In genomic region chr3:121953433-121954161, GRCm38 (mm10) we compare ENCODE assay signal across 7 mouse cellular contexts. TPM values are rescaled to one million over a fixed set of nuclear protein-coding genes. Genes with fewer than 3 reads are reported as not detected.
A peak's percentile ranks its signal among the peaks of the same experiment; 100 is the strongest.
DNase-seq lines count a peak whose midpoint lies in the region; ATAC-seq lines count a peak whose summit lies in the region.

No protein-coding gene starts in this region.

- H3K36me3 ChIP-seq in heart, embryonic 11.5 days (ENCODE audit: control insufficient read depth, insufficient read depth, low read length), result peaks cover 6% of the 10 kb centered on the region; the same call in 1 of the 2 replicates
- H3K36me3 ChIP-seq in kidney, embryonic 14.5 days (ENCODE audit: control insufficient read depth, insufficient read depth, low read length), result no peaks in the 10 kb centered on the region
- H3K36me3 ChIP-seq in stomach, embryonic 14.5 days (ENCODE audit: control insufficient read depth, insufficient read depth, low read length), result no peaks in the 10 kb centered on the region

- no peaks in the 10 kb centered on the region for H3K9me3 ChIP-seq in heart, embryonic 11.5 days (replicated peaks; ENCODE audit: control insufficient read depth, low read length)
- H3K9me3 ChIP-seq in kidney, embryonic 14.5 days (ENCODE audit: control insufficient read depth, low read length), result no peaks in the 10 kb centered on the region
- H3K9me3 ChIP-seq in stomach, embryonic 14.5 days (ENCODE audit: control insufficient read depth, low read depth, low read length), result no peaks in the 10 kb centered on the region

- peak; percentile 68 for DNase-seq in adrenal gland, adult 2 months
- peak; percentile 49 for DNase-seq in embryo, embryonic 9.5 days (ENCODE audit: extremely low spot score)
- peak; percentile 65 for DNase-seq in lung, postnatal 10 days
- no peak for DNase-seq in layer of hippocampus, postnatal 36 days

- peak; percentile 49; the same call in 1 of the 2 replicates for ATAC-seq in heart, embryonic 11.5 days (replicated peaks; ENCODE audit: insufficient number of reproducible peaks, low FRiP score, low TSS enrichment)
- ATAC-seq in kidney, embryonic 14.5 days (ENCODE audit: low FRiP score, low TSS enrichment), result peak; percentile 26
- no peak for ATAC-seq in stomach, embryonic 14.5 days (ENCODE audit: insufficient number of reproducible peaks, insufficient read depth, low FRiP score, low read depth)

- H3K9ac ChIP-seq in heart, embryonic 11.5 days (ENCODE audit: low read depth, low read length), result peak overlapping the region; percentile 93
- H3K9ac ChIP-seq in kidney, embryonic 14.5 days (ENCODE audit: low read depth, low read length), result peak overlapping the region; percentile 66
- H3K9ac ChIP-seq in stomach, embryonic 14.5 days (replicated peaks; ENCODE audit: low read depth, low read length), result peak overlapping the region; percentile 65

- peak overlapping the region; percentile 79 for H3K4me2 ChIP-seq in heart, embryonic 11.5 days
- H3K4me2 ChIP-seq in kidney, embryonic 14.5 days (replicated peaks; ENCODE audit: low read depth, low read length), result peak overlapping the region; percentile 86
- peak overlapping the region; percentile 77 for H3K4me2 ChIP-seq in stomach, embryonic 14.5 days (replicated peaks; ENCODE audit: low read depth, low read length)

- H3K4me1 ChIP-seq in heart, embryonic 11.5 days (ENCODE audit: control insufficient read depth, insufficient read depth, low read length), result no peaks in the 10 kb centered on the region; the same call in 1 of the 2 replicates
- H3K4me1 ChIP-seq in kidney, embryonic 14.5 days (ENCODE audit: control insufficient read depth, insufficient read depth, low read length), result no peaks in the 10 kb centered on the region
- H3K4me1 ChIP-seq in stomach, embryonic 14.5 days (ENCODE audit: control insufficient read depth, insufficient read depth, low read length), result 0 out of 2 replicates have a peak, but pooled peaks cover 4% of the 10 kb centered on the region

- peak overlapping the region; percentile 77 for H3K27ac ChIP-seq in heart, embryonic 11.5 days (ENCODE audit: low read depth, low read length)
- H3K27ac ChIP-seq in kidney, embryonic 14.5 days (ENCODE audit: low read depth, low read length), result peak overlapping the region; percentile 51; the same call in 1 of the 2 replicates
- peak overlapping the region; percentile 33; the same call in 1 of the 2 replicates for H3K27ac ChIP-seq in stomach, embryonic 14.5 days (ENCODE audit: low read length)

- WGBS in heart, embryonic 11.5 days (ENCODE audit: insufficient replicate concordance), result under 1% methylated on average over 35 of the region's 53 CpGs
- WGBS in kidney, embryonic 14.5 days, result under 1% methylated on average over 49 of the region's 53 CpGs
- under 1% methylated on average over 46 of the region's 53 CpGs for WGBS in stomach, embryonic 14.5 days

- peak overlapping the region; percentile 86 for H3K4me3 ChIP-seq in heart, embryonic 11.5 days (ENCODE audit: low read depth, low read length)
- peak overlapping the region; percentile 76 for H3K4me3 ChIP-seq in kidney, embryonic 14.5 days (ENCODE audit: low read length)
- peak overlapping the region; percentile 72 for H3K4me3 ChIP-seq in stomach, embryonic 14.5 days (ENCODE audit: low read depth, low read length)

- H3K27me3 ChIP-seq in heart, embryonic 11.5 days (ENCODE audit: control insufficient read depth, insufficient read depth, low read length), result no peaks in the 10 kb centered on the region
- no peaks in the 10 kb centered on the region for H3K27me3 ChIP-seq in kidney, embryonic 14.5 days (ENCODE audit: control insufficient read depth, insufficient read depth, low read length)
- H3K27me3 ChIP-seq in stomach, embryonic 14.5 days (ENCODE audit: control insufficient read depth, insufficient read depth, low read length), result no peaks in the 10 kb centered on the region

RNA-seq across cellular contexts. Expression of gene Arhgap29, which starts 1.3 kb away (rescaled TPM):
- 10 to 100 TPM; 50.2 to 60.6 TPM for total RNA-seq in adrenal gland, adult 2 months (2021)
- polyA plus RNA-seq in adrenal gland, adult 2 months (2012; rRNA removed), result 9.1 and 9.9 TPM in 2 replicates
- polyA plus RNA-seq in heart, embryonic 11.5 days (2014; fragmentation: Nextera tagmentation; extraction: Ambion mirVana), result 69.1 and 79.9 TPM in 2 replicates
- polyA plus RNA-seq in kidney, embryonic 14.5 days (2014; fragmentation: Nextera tagmentation; extraction: Ambion mirVana), result 26.4 and 49.7 TPM in 2 replicates
- polyA plus RNA-seq in stomach, embryonic 14.5 days (2014; fragmentation: Nextera tagmentation; extraction: Ambion mirVana), result 59.9 and 63.4 TPM in 2 replicates
- total RNA-seq in layer of hippocampus, postnatal 36 days (2021), result 10 to 100 TPM; 15.7 to 17.6 TPM

Comparison
In these comparisons a context has a peak if more than half of its experiments do, and no peak if none do; other contexts are left out.
1. DNase-seq: peak in adrenal gland, adult 2 months (single experiment), embryo, embryonic 9.5 days (single experiment) and lung, postnatal 10 days (single experiment); none in layer of hippocampus, postnatal 36 days (0 of 2).
2. Peak in every context shown above with its lines, with median percentiles within 50 percentile points of each other: H3K27ac ChIP-seq, H3K4me2 ChIP-seq, H3K4me3 ChIP-seq and H3K9ac ChIP-seq.